Mouse (Mus musculus) lung, embryonic 15.5 days (tissue): ENCODE results near the gene Mdfi. TPM values are rescaled to one million over a fixed set of nuclear protein-coding genes. Genes with fewer than 3 reads are reported as not detected.

Experiments
- ATAC-seq: fragments of 200-750 bp; cut with Nextera tagmentation; 2 replicates; pipeline ENCODE4 v1.8.0; 2017; ENCODE audit warnings: moderate number of reproducible peaks, borderline replicate concordance; ENCODE audit not compliant: low FRiP score, low TSS enrichment; ENCODE audit errors: extremely low read depth
- H3K27ac ChIP-seq: fragments of 300-500 bp; sonication (generic); 2 replicates; pipeline ENCODE4 v1.5.1; 2015; ENCODE audit warnings: moderate library complexity, mild to moderate bottlenecking, inconsistent platforms
- H3K27me3 ChIP-seq: fragments of 300-500 bp; sonication (generic); 2 replicates; pipeline ENCODE4 v1.6.1; 2015; ENCODE audit warnings: inconsistent platforms
- H3K36me3 ChIP-seq: fragments of 300-500 bp; sonication (generic); 2 replicates; pipeline ENCODE4 v1.6.1; 2015; ENCODE audit warnings: inconsistent platforms
- H3K4me1 ChIP-seq: fragments of 300-500 bp; sonication (generic); 2 replicates; pipeline ENCODE4 v1.6.1; 2015; ENCODE audit warnings: inconsistent platforms
- H3K4me2 ChIP-seq: fragments of 300-500 bp; sonication (generic); 2 replicates; pipeline ENCODE4 v1.6.1; 2015; ENCODE audit warnings: inconsistent platforms, mild to moderate bottlenecking, moderate library complexity
- H3K4me3 ChIP-seq: fragments of 300-500 bp; sonication (generic); 2 replicates; pipeline ENCODE4 v1.5.1; 2015; ENCODE audit warnings: mild to moderate bottlenecking, inconsistent platforms
- H3K9ac ChIP-seq: fragments of 300-500 bp; sonication (generic); 2 replicates; pipeline ENCODE4 v1.6.1; 2015; ENCODE audit warnings: inconsistent platforms
- H3K9me3 ChIP-seq: fragments of 300-500 bp; sonication (generic); 2 replicates; pipeline ENCODE4 v1.6.1; 2016; ENCODE audit warnings: inconsistent platforms
- WGBS: fragments of 180-500 bp; shearing (Covaris S2); methylation state at CpG from one replicate; pipeline ENCODE4 v1.1.7; 2015; 5-methylcytosine and 5-hydroxymethylcytosine counted together
- polyA plus RNA-seq: library from polyadenylated mRNA; unstranded; fragments of >200 nt; fragmentation: Nextera tagmentation; extraction: Ambion mirVana; gene quantifications from 2 replicates; pipeline ENCODE4 v1.2.1, GENCODE M21; 2015

The Mdfi gene
- 19.3 and 20.6 TPM in 2 replicates for polyA plus RNA-seq

- Histone ChIP-seq H3K9ac (peak within 1 kb of the TSS; percentile 67), H3K36me3 (peaks cover 9% of the 10 kb centered on the region), H3K4me1 (peaks cover 50% of the 10 kb centered on the region), H3K4me2 (peak within 1 kb of the TSS; percentile 88), H3K4me3 (peak within 1 kb of the TSS; percentile 76), H3K27ac (peak within 1 kb of the TSS; percentile 94), H3K27me3 (no peaks in the 10 kb centered on the region), H3K9me3 (no peaks in the 10 kb centered on the region)
- ATAC-seq: no peak
- WGBS: 5% methylated on average over 18 of the region's 18 CpGs
Measured at GRCm38 (mm10) chr17:47834482-47834767, at the start of gene Mdfi. Gene Mdfi, minus strand, starts transcription at chr17:47834691.

- H3K9ac ChIP-seq: no peak overlapping the region
- WGBS: 69% methylated on average over 5 of the region's 5 CpGs
Measured at GRCm38 (mm10) chr17:47883099-47883498, 48.6 kb upstream of the Mdfi start.

GRCm38 (mm10) chr17:47881330-47881729, 46.8 kb upstream of the Mdfi start:
- Histone ChIP-seq H3K4me1 (peaks cover 56% of the 10 kb centered on the region), H3K27ac (peak overlapping the region; percentile 21; the same call in 1 of the 2 replicates), H3K36me3 (peaks cover 33% of the 10 kb centered on the region), H3K9me3 (no peaks in the 10 kb centered on the region), H3K9ac (no peak overlapping the region), H3K4me2 (no peak overlapping the region), H3K27me3 (no peaks in the 10 kb centered on the region), H3K4me3 (no peak overlapping the region)
- 60% methylated on average over 13 of the region's 13 CpGs for WGBS
- ATAC-seq: no peak

More at GRCm38 (mm10) chr17:47883099-47883498, 48.6 kb upstream of the Mdfi start:
- ATAC-seq: no peak
- H3K4me3 ChIP-seq: no peak overlapping the region
- no peak overlapping the region for H3K27ac ChIP-seq
- H3K9me3 ChIP-seq: no peaks in the 10 kb centered on the region
- no peaks in the 10 kb centered on the region for H3K27me3 ChIP-seq
- H3K36me3 ChIP-seq: peaks cover 22% of the 10 kb centered on the region; the same call in 1 of the 2 replicates
- H3K4me1 ChIP-seq: peaks cover 63% of the 10 kb centered on the region
- no peak overlapping the region for H3K4me2 ChIP-seq

GRCm38 (mm10) chr17:47879207-47879606, 44.7 kb upstream of the Mdfi start:
- H3K4me3 ChIP-seq: no peak overlapping the region
- peak overlapping the region; percentile 36; the same call in 1 of the 2 replicates for H3K4me2 ChIP-seq
- peaks cover 56% of the 10 kb centered on the region for H3K4me1 ChIP-seq
- no peaks in the 10 kb centered on the region for H3K9me3 ChIP-seq
- no peaks in the 10 kb centered on the region for H3K27me3 ChIP-seq
- ATAC-seq: no peak
- peaks cover 39% of the 10 kb centered on the region for H3K36me3 ChIP-seq
- H3K9ac ChIP-seq: no peak overlapping the region
- peak overlapping the region; percentile 60; the same call in 1 of the 2 replicates for H3K27ac ChIP-seq
- 19% methylated on average over 3 of the region's 3 CpGs for WGBS

GRCm38 (mm10) chr17:47878378-47879089, 44.0 kb upstream of the Mdfi start:
- H3K4me2 ChIP-seq: peak overlapping the region; percentile 36
- peaks cover 59% of the 10 kb centered on the region for H3K4me1 ChIP-seq
- peak overlapping the region; percentile 60 for H3K27ac ChIP-seq
- no peak overlapping the region for H3K9ac ChIP-seq
- H3K9me3 ChIP-seq: no peaks in the 10 kb centered on the region
- no peaks in the 10 kb centered on the region for H3K27me3 ChIP-seq
- H3K36me3 ChIP-seq: peaks cover 36% of the 10 kb centered on the region
- peak; percentile 48 for ATAC-seq
- no peak overlapping the region for H3K4me3 ChIP-seq
- WGBS: 27% methylated on average over 35 of the region's 35 CpGs

GRCm38 (mm10) chr17:47877715-47878377, 43.4 kb upstream of the Mdfi start:
- Histone ChIP-seq H3K4me2 (no peak overlapping the region), H3K9me3 (no peaks in the 10 kb centered on the region), H3K9ac (no peak overlapping the region), H3K36me3 (peaks cover 37% of the 10 kb centered on the region), H3K27me3 (no peaks in the 10 kb centered on the region), H3K27ac (peak overlapping the region; percentile 60; the same call in 1 of the 2 replicates), H3K4me1 (peaks cover 59% of the 10 kb centered on the region), H3K4me3 (no peak overlapping the region)
- 44% methylated on average over 10 of the region's 10 CpGs for WGBS
- ATAC-seq: peak; percentile 21

- H3K36me3 ChIP-seq: peaks cover 45% of the 10 kb centered on the region
Measured at GRCm38 (mm10) chr17:47876776-47877714, 42.6 kb upstream of the Mdfi start.

GRCm38 (mm10) chr17:47873341-47873791, 38.9 kb upstream of the Mdfi start:
- Histone ChIP-seq H3K9ac (no peak overlapping the region), H3K4me1 (peaks cover 18% of the 10 kb centered on the region), H3K4me3 (peak overlapping the region; percentile 6; the same call in 1 of the 2 replicates), H3K4me2 (peak overlapping the region; percentile 30), H3K27ac (no peak overlapping the region), H3K9me3 (no peaks in the 10 kb centered on the region), H3K27me3 (no peaks in the 10 kb centered on the region), H3K36me3 (peaks cover 74% of the 10 kb centered on the region)
- WGBS: 10% methylated on average over 9 of the region's 9 CpGs
- peak; percentile 58 for ATAC-seq

More at GRCm38 (mm10) chr17:47876776-47877714, 42.6 kb upstream of the Mdfi start:
- no peak overlapping the region for H3K9ac ChIP-seq
- no peaks in the 10 kb centered on the region for H3K27me3 ChIP-seq
- H3K27ac ChIP-seq: no peak overlapping the region
- H3K4me2 ChIP-seq: no peak overlapping the region
- no peak overlapping the region for H3K4me3 ChIP-seq
- 57% methylated on average over 26 of the region's 26 CpGs for WGBS
- H3K4me1 ChIP-seq: peaks cover 52% of the 10 kb centered on the region
- ATAC-seq: no peak
- no peaks in the 10 kb centered on the region for H3K9me3 ChIP-seq

- Histone ChIP-seq H3K9ac (no peak overlapping the region), H3K4me2 (no peak overlapping the region), H3K4me3 (no peak overlapping the region), H3K27me3 (no peaks in the 10 kb centered on the region), H3K27ac (no peak overlapping the region), H3K36me3 (peaks cover 77% of the 10 kb centered on the region), H3K9me3 (no peaks in the 10 kb centered on the region), H3K4me1 (peaks cover 9% of the 10 kb centered on the region)
- no peak for ATAC-seq
- 89% methylated on average over 31 of the region's 31 CpGs for WGBS
Measured at GRCm38 (mm10) chr17:47872311-47873011, 38.0 kb upstream of the Mdfi start.

- Histone ChIP-seq H3K27ac (no peak overlapping the region), H3K4me1 (peaks cover 7% of the 10 kb centered on the region; the same call in 1 of the 2 replicates), H3K9ac (no peak overlapping the region), H3K4me2 (no peak overlapping the region), H3K9me3 (no peaks in the 10 kb centered on the region), H3K4me3 (no peak overlapping the region), H3K27me3 (no peaks in the 10 kb centered on the region), H3K36me3 (peaks cover 62% of the 10 kb centered on the region)
- 90% methylated on average over 10 of the region's 10 CpGs for WGBS
- ATAC-seq: no peak
Measured at GRCm38 (mm10) chr17:47869874-47870273, 35.4 kb upstream of the Mdfi start.

GRCm38 (mm10) chr17:47866037-47866436, 31.5 kb upstream of the Mdfi start:
- Histone ChIP-seq H3K4me1 (peaks cover 13% of the 10 kb centered on the region), H3K9ac (no peak overlapping the region), H3K9me3 (no peaks in the 10 kb centered on the region), H3K27me3 (no peaks in the 10 kb centered on the region), H3K27ac (no peak overlapping the region), H3K36me3 (peaks cover 34% of the 10 kb centered on the region), H3K4me3 (no peak overlapping the region), H3K4me2 (no peak overlapping the region)
- ATAC-seq: no peak
- 58% methylated on average over 10 of the region's 10 CpGs for WGBS
